ENCODE assay signal across 8 mouse cellular contexts in the genomic region with DNA sequence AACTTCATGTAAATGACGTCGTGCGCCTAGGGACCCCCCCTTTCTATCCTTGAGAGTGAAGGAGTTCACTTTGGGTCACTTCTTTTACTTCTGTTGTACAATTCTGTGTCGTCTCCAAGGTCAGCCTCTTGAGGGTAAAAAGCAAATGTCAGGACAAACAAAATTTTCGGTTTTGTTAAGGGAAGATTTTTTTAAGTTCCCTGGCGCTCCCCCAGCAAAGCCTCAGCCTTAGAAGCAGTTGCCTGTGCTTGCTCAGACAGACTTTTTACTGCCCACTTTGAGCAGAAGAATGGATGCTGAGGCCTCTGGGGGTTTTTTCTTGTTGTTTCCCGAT. TPM values are rescaled to one million over a fixed set of nuclear protein-coding genes. Genes with fewer than 3 reads are reported as not detected.
DNase-seq lines count a peak whose midpoint lies in the region; ATAC-seq and TF ChIP-seq lines count a peak whose summit lies in the region.

No protein-coding gene starts in this region.

- H3K27ac ChIP-seq in ES-E14 (ENCODE audit: insufficient read depth, low read depth, low read length, poor library complexity, severe bottlenecking) = no peak overlapping the region
- H3K27ac ChIP-seq in heart, embryonic 16.5 days (ENCODE audit: low read length) = peak overlapping the region; percentile 87
- 0 out of 2 replicates have a peak overlapping the region, but pooled peaks have one; percentile 45 for H3K27ac ChIP-seq in liver, embryonic 15.5 days (replicated peaks)
- peak overlapping the region; percentile 55; the same call in 1 of the 2 replicates for H3K27ac ChIP-seq in stomach, embryonic 16.5 days (ENCODE audit: low read length)

- ATAC-seq in heart, embryonic 16.5 days (replicated peaks; ENCODE audit: extremely low read depth, insufficient read depth, low FRiP score) = no peak
- ATAC-seq in liver, embryonic 15.5 days (ENCODE audit: insufficient read depth) = no peak
- ATAC-seq in stomach, embryonic 16.5 days (ENCODE audit: insufficient read depth, low FRiP score) = no peak

- no peaks in the 10 kb centered on the region for H3K9me3 ChIP-seq in ES-E14 (ENCODE audit: control insufficient read depth, insufficient read depth, low read depth, low read length)
- H3K9me3 ChIP-seq in heart, embryonic 16.5 days (replicated peaks; ENCODE audit: control insufficient read depth, low read length) = no peaks in the 10 kb centered on the region
- H3K9me3 ChIP-seq in liver, embryonic 15.5 days (replicated peaks) = no peaks in the 10 kb centered on the region
- no peaks in the 10 kb centered on the region for H3K9me3 ChIP-seq in stomach, embryonic 16.5 days (replicated peaks; ENCODE audit: control insufficient read depth, low read length)

- in situ Hi-C loops in ES-E14 (cut with MboI; ENCODE audit: low sequenced_read_pairs in 2 of 2, unreplicated experiment in 2 of 2) = no loop called here

- H3K27me3 ChIP-seq in heart, embryonic 16.5 days (ENCODE audit: control insufficient read depth, insufficient read depth, low read length) = peaks cover 2% of the 10 kb centered on the region
- peaks cover 53% of the 10 kb centered on the region for H3K27me3 ChIP-seq in liver, embryonic 15.5 days
- H3K27me3 ChIP-seq in stomach, embryonic 16.5 days (ENCODE audit: control insufficient read depth, insufficient read depth, low read length) = no peaks in the 10 kb centered on the region; the same call in 1 of the 2 replicates

- H3K4me1 ChIP-seq in ES-E14 (ENCODE audit: control insufficient read depth in 2 of 2, insufficient read depth in 2 of 2, low read length in 2 of 2, poor library complexity in 1 of 2) = peaks cover 5 to 23% of the 10 kb centered on the region in 2 experiments; a peak in 3 of 4 replicates
- H3K4me1 ChIP-seq in heart, embryonic 16.5 days (ENCODE audit: control insufficient read depth, insufficient read depth, low read length) = peaks cover 33% of the 10 kb centered on the region
- peaks cover 41% of the 10 kb centered on the region for H3K4me1 ChIP-seq in liver, embryonic 15.5 days (replicated peaks)
- peaks cover 28% of the 10 kb centered on the region for H3K4me1 ChIP-seq in stomach, embryonic 16.5 days (ENCODE audit: control insufficient read depth, insufficient read depth, low read length)

- peak overlapping the region; percentile 87 to 90 for H3K4me3 ChIP-seq in ES-E14 (ENCODE audit: insufficient read depth in 1 of 2, low read depth in 1 of 2, low read length in 2 of 2, poor library complexity in 1 of 2, severe bottlenecking in 1 of 2)
- H3K4me3 ChIP-seq in heart, embryonic 16.5 days (ENCODE audit: low read length) = peak overlapping the region; percentile 77
- peak overlapping the region; percentile 70 for H3K4me3 ChIP-seq in liver, embryonic 15.5 days (replicated peaks)
- H3K4me3 ChIP-seq in stomach, embryonic 16.5 days (replicated peaks; ENCODE audit: low read length) = peak overlapping the region; percentile 91

- DNase-seq in embryo, embryonic 10.5 days (ENCODE audit: low spot score) = peak; percentile 42
- DNase-seq in embryo, embryonic 10 days (ENCODE audit: low spot score) = no peak
- DNase-seq in ES-E14 (ENCODE audit: low read depth, low spot score) = no peak
- DNase-seq in layer of hippocampus, postnatal 36 days = no peak
- no peak for DNase-seq in cerebellum, adult 18-20 months

- H3K4me2 ChIP-seq in heart, embryonic 16.5 days (ENCODE audit: low read depth, low read length) = peak overlapping the region; percentile 94
- peak overlapping the region; percentile 95 for H3K4me2 ChIP-seq in liver, embryonic 15.5 days
- peak overlapping the region; percentile 97 for H3K4me2 ChIP-seq in stomach, embryonic 16.5 days (ENCODE audit: low read depth, low read length)

- peak overlapping the region; percentile 86 for H3K9ac ChIP-seq in ES-E14 (ENCODE audit: insufficient read depth, low read depth, low read length, poor library complexity, severe bottlenecking)
- peak overlapping the region; percentile 92 for H3K9ac ChIP-seq in heart, embryonic 16.5 days (ENCODE audit: low read length)
- H3K9ac ChIP-seq in liver, embryonic 15.5 days = peak overlapping the region; percentile 71
- H3K9ac ChIP-seq in stomach, embryonic 16.5 days (ENCODE audit: low read length) = peak overlapping the region; percentile 95

- 2% methylated on average over 7 of the region's 7 CpGs for WGBS in heart, embryonic 16.5 days
- WGBS in liver, embryonic 15.5 days (ENCODE audit: insufficient replicate concordance) = 1% methylated on average over 7 of the region's 7 CpGs
- 2% methylated on average over 7 of the region's 7 CpGs for WGBS in stomach, embryonic 16.5 days

- H3K36me3 ChIP-seq in ES-E14 (ENCODE audit: control insufficient read depth, insufficient read depth, low read length, poor library complexity, severe bottlenecking) = no peaks in the 10 kb centered on the region
- H3K36me3 ChIP-seq in heart, embryonic 16.5 days (ENCODE audit: control insufficient read depth, insufficient read depth) = no peaks in the 10 kb centered on the region
- H3K36me3 ChIP-seq in liver, embryonic 15.5 days (replicated peaks) = no peaks in the 10 kb centered on the region
- H3K36me3 ChIP-seq in stomach, embryonic 16.5 days (ENCODE audit: control insufficient read depth, insufficient read depth, low read length) = no peaks in the 10 kb centered on the region

TF ChIP-seq in ES-E14, 5 proteins besides CTCF, POLR2A, EP300 and RAD21:
- TF ChIP-seq ZNF384 (IDR thresholded peaks at IDR 0.05; ENCODE audit: low read depth, low read length) = no peak

RNA-seq across cellular contexts. Expression of gene Trak1, which starts 0.7 kb away (rescaled TPM):
- 18.9 and 42.6 TPM in 2 replicates for total RNA-seq in ES-E14 (2012; rRNA removed)
- polyA plus RNA-seq in heart, embryonic 16.5 days (2015; fragmentation: Nextera tagmentation; extraction: Ambion mirVana) = 42.4 and 48.9 TPM in 2 replicates
- 4.2 and 4.8 TPM in 2 replicates for polyA plus RNA-seq in liver, embryonic 15.5 days (2015; fragmentation: Nextera tagmentation; extraction: Ambion mirVana)
- 24.1 and 25.1 TPM in 2 replicates for polyA plus RNA-seq in stomach, embryonic 16.5 days (2015; fragmentation: Nextera tagmentation; extraction: Ambion mirVana)
- total RNA-seq in layer of hippocampus, postnatal 36 days (2021) = 100 to 1,000 TPM; 235 to 247 TPM

RNA-seq across cellular contexts. Expression of gene Ulk4, which starts 21.0 kb away (rescaled TPM):
- total RNA-seq in ES-E14 (2012; rRNA removed) = 25.7 and 31.5 TPM in 2 replicates
- polyA plus RNA-seq in heart, embryonic 16.5 days (2015; fragmentation: Nextera tagmentation; extraction: Ambion mirVana) = 86.4 and 105 TPM in 2 replicates
- 32.4 and 32.8 TPM in 2 replicates for polyA plus RNA-seq in liver, embryonic 15.5 days (2015; fragmentation: Nextera tagmentation; extraction: Ambion mirVana)
- polyA plus RNA-seq in stomach, embryonic 16.5 days (2015; fragmentation: Nextera tagmentation; extraction: Ambion mirVana) = 124 and 156 TPM in 2 replicates
- total RNA-seq in layer of hippocampus, postnatal 36 days (2021) = 10 to 100 TPM in 1 of 2 experiments, 1 to 10 TPM in 1; 7.2 to 10.6 TPM
